In genomic region chr9:103761647-103762084, GRCm38 (mm10) we compare ENCODE assay signal across 8 mouse cellular contexts. TPM values are rescaled to one million over a fixed set of nuclear protein-coding genes. Genes with fewer than 3 reads are reported as not detected.
A peak's percentile ranks its signal among the peaks of the same experiment; 100 is the strongest.
DNase-seq lines count a peak whose midpoint lies in the region; ATAC-seq lines count a peak whose summit lies in the region.

Gene Tmem108 (minus strand): TSS chr9:103761837.

- peaks cover 19% of the 10 kb centered on the region for H3K27me3 ChIP-seq in intestine, embryonic 14.5 days (replicated peaks; ENCODE audit: control insufficient read depth, insufficient read depth, low read length)
- peaks cover 50% of the 10 kb centered on the region for H3K27me3 ChIP-seq in megakaryocyte, embryonic 14.5 days (replicated peaks)

- H3K4me3 ChIP-seq in intestine, embryonic 14.5 days (ENCODE audit: low read depth, low read length) = peak within 1 kb of the TSS; percentile 67
- H3K4me3 ChIP-seq in megakaryocyte, embryonic 14.5 days (replicated peaks) = peak within 1 kb of the TSS; percentile 90

- WGBS in intestine, embryonic 14.5 days = 1% methylated on average over 49 of the region's 51 CpGs

- H3K4me1 ChIP-seq in intestine, embryonic 14.5 days (replicated peaks; ENCODE audit: control insufficient read depth, insufficient read depth, low read length) = peaks cover 5% of the 10 kb centered on the region; the same call in 1 of the 2 replicates
- H3K4me1 ChIP-seq in megakaryocyte, embryonic 14.5 days = peaks cover 13% of the 10 kb centered on the region

- H3K9ac ChIP-seq in intestine, embryonic 14.5 days (ENCODE audit: low read length) = peak within 1 kb of the TSS; percentile 53

- H3K27ac ChIP-seq in intestine, embryonic 14.5 days (ENCODE audit: low read depth) = no peak within 1 kb of the TSS

- ATAC-seq in common myeloid progenitor, adult 5-6 weeks (replicated peaks; ENCODE audit: low read depth, poor library complexity, severe bottlenecking) = peak; percentile 74
- peak; percentile 97 for ATAC-seq in intestine, embryonic 14.5 days (replicated peaks; ENCODE audit: low FRiP score, low TSS enrichment, low read depth)

- H3K36me3 ChIP-seq in intestine, embryonic 14.5 days (ENCODE audit: control insufficient read depth, insufficient read depth, low read length) = no peaks in the 10 kb centered on the region
- H3K36me3 ChIP-seq in megakaryocyte, embryonic 14.5 days (replicated peaks; ENCODE audit: low read length) = no peaks in the 10 kb centered on the region

- peak; percentile 30 for DNase-seq in T-cell, adult 2 months (ENCODE audit: low spot score)
- DNase-seq in gastrocnemius, postnatal 25 days = peak; percentile 67
- peak; percentile 90 for DNase-seq in intestine, embryonic 14.5 days (ENCODE audit: low spot score)
- peak; percentile 76 to 94 for DNase-seq in left cerebral cortex, adult 9 months (ENCODE audit: low spot score in 2 of 2)
- peak; percentile 90 for DNase-seq in right cerebral cortex, postnatal 14 days
- DNase-seq in urinary bladder, postnatal 14 days (ENCODE audit: low spot score) = peak; percentile 83

- no peaks in the 10 kb centered on the region for H3K9me3 ChIP-seq in intestine, embryonic 14.5 days (ENCODE audit: control insufficient read depth, low read length)
- peaks cover 10% of the 10 kb centered on the region for H3K9me3 ChIP-seq in megakaryocyte, embryonic 14.5 days

- peak within 1 kb of the TSS; percentile 96 for H3K4me2 ChIP-seq in intestine, embryonic 14.5 days (ENCODE audit: low read length)

RNA-seq across cellular contexts. Expression of gene Tmem108, which starts in this region (rescaled TPM):
- total RNA-seq in common myeloid progenitor, adult 5-6 weeks (2017) = 0.39 TPM in 1 of 2 replicates, not detected in the other
- not detected for total RNA-seq in gastrocnemius, postnatal 25 days (2021)
- 21.2 and 22.1 TPM in 2 replicates for polyA plus RNA-seq in intestine, embryonic 14.5 days (2014; fragmentation: Nextera tagmentation; extraction: Ambion mirVana)
- polyA plus RNA-seq in megakaryocyte, embryonic 14.5 days (2012; ENCODE audit: insufficient read depth, low replicate concordance) = 0.23 TPM in 1 of 2 replicates, not detected in the other

Comparison
In these comparisons a context has a peak if more than half of its experiments do, and no peak if none do; other contexts are left out.
1. RNA of gene Tmem108 (polyA plus RNA-seq): 21.2 to 22.1 TPM in intestine, embryonic 14.5 days; 0.23 TPM in megakaryocyte, embryonic 14.5 days; every median in the first group is over 10 times any median in the second.
2. Peak in ATAC-seq in common myeloid progenitor, adult 5-6 weeks; RNA of the gene not detected or under 1 TPM.
3. Peak in DNase-seq in gastrocnemius, postnatal 25 days; RNA of the gene not detected or under 1 TPM.
4. DNase-seq: peak in every context shown above with its lines; median percentile 90 in intestine, embryonic 14.5 days; 90 in right cerebral cortex, postnatal 14 days; 85 in left cerebral cortex, adult 9 months; 83 in urinary bladder, postnatal 14 days; 67 in gastrocnemius, postnatal 25 days; 30 in T-cell, adult 2 months.